Mouse (Mus musculus) megakaryocyte, embryonic 14.5 days (primary cell): Measurements from ENCODE around the gene C130073F10Rik.
"Not testable (repeated sequence)": the region's sequence is repeated elsewhere in the genome, so short reads cannot be mapped to it uniquely, and the experiment has no call there.

Source experiments
- FLI1 ChIP-seq: IDR thresholded peaks from 2 replicates; pipeline ENCODE4 v1.6.1; 2012; ENCODE audit warnings: low read length, inconsistent platforms, mixed read lengths
- GATA1 ChIP-seq: IDR thresholded peaks from 3 replicates; pipeline ENCODE4 v1.6.1; 2012; ENCODE audit warnings: mixed read lengths, low read length, inconsistent platforms, borderline replicate concordance

- TF ChIP-seq GATA1, FLI1: not testable (repeated sequence)
Measured at GRCm38 (mm10) chr4:101875687-101876086, 17.9 kb downstream of the C130073F10Rik start.
